Comparison of ENCODE assay signal across 10 mouse cellular contexts in genomic region chr11:78360789-78361131, GRCm38 (mm10). TPM values are rescaled to one million over a fixed set of nuclear protein-coding genes. Genes with fewer than 3 reads are reported as not detected.
DNase-seq lines count a peak whose midpoint lies in the region; ATAC-seq and TF ChIP-seq lines count a peak whose summit lies in the region.
"Had no signal": no experiment of that assay in that cellular context is flagged by ENCODE, and none has a peak within 500 bp of the region (broad histone marks: within the 10 kb centered on the region; RNA-seq: fewer than 3 reads in every experiment).

No protein-coding gene starts in this region.

- no peaks in the 10 kb centered on the region for H3K36me3 ChIP-seq in heart, embryonic 11.5 days (ENCODE audit: control insufficient read depth, insufficient read depth, low read length)
- H3K36me3 ChIP-seq in neural tube, embryonic 12.5 days, result no peaks in the 10 kb centered on the region
- no peaks in the 10 kb centered on the region for H3K36me3 ChIP-seq in limb, embryonic 13.5 days
- no peaks in the 10 kb centered on the region for H3K36me3 ChIP-seq in stomach, postnatal 0 days (ENCODE audit: control insufficient read depth, insufficient read depth, low read length)
- H3K36me3 ChIP-seq in thymus, adult 2 months (ENCODE audit: control insufficient read depth, insufficient read depth, low read length), result no peaks in the 10 kb centered on the region

- no peaks in the 10 kb centered on the region for H3K4me1 ChIP-seq in heart, embryonic 11.5 days (ENCODE audit: control insufficient read depth, insufficient read depth, low read length)
- 0 out of 2 replicates have a peak, but pooled peaks cover 5% of the 10 kb centered on the region for H3K4me1 ChIP-seq in neural tube, embryonic 12.5 days
- H3K4me1 ChIP-seq in limb, embryonic 13.5 days, result peaks cover 22% of the 10 kb centered on the region
- H3K4me1 ChIP-seq in stomach, postnatal 0 days (replicated peaks; ENCODE audit: control insufficient read depth, insufficient read depth), result no peaks in the 10 kb centered on the region
- H3K4me1 ChIP-seq in thymus, adult 2 months (replicated peaks; ENCODE audit: control insufficient read depth, insufficient read depth, low read length), result no peaks in the 10 kb centered on the region

- H3K27me3 ChIP-seq in heart, embryonic 11.5 days (ENCODE audit: control insufficient read depth, insufficient read depth, low read length), result peaks cover 5% of the 10 kb centered on the region; the same call in 1 of the 2 replicates
- H3K27me3 ChIP-seq in neural tube, embryonic 12.5 days (replicated peaks), result 0 out of 2 replicates have a peak, but pooled peaks cover 3% of the 10 kb centered on the region
- H3K27me3 ChIP-seq in limb, embryonic 13.5 days, result no peaks in the 10 kb centered on the region
- no peaks in the 10 kb centered on the region for H3K27me3 ChIP-seq in stomach, postnatal 0 days (ENCODE audit: control insufficient read depth, insufficient read depth, low read length)
- H3K27me3 ChIP-seq in thymus, adult 2 months (ENCODE audit: control insufficient read depth, insufficient read depth, low read length), result no peaks in the 10 kb centered on the region

- TF ChIP-seq EP300 in stomach, postnatal 0 days (optimal IDR thresholded peaks at IDR 0.05), result no peak

- no peak overlapping the region for H3K4me3 ChIP-seq in heart, embryonic 11.5 days (ENCODE audit: low read depth, low read length)
- H3K4me3 ChIP-seq in neural tube, embryonic 12.5 days, result no peak overlapping the region
- H3K4me3 ChIP-seq in limb, embryonic 13.5 days, result no peak overlapping the region
- H3K4me3 ChIP-seq in stomach, postnatal 0 days (ENCODE audit: low read depth, low read length), result no peak overlapping the region
- H3K4me3 ChIP-seq in thymus, adult 2 months (ENCODE audit: control insufficient read depth, insufficient read depth, low read length), result no peak overlapping the region

- no peak for TF ChIP-seq CTCF in stomach, postnatal 0 days (IDR thresholded peaks at IDR 0.05; ENCODE audit: low read depth)
- no peak for TF ChIP-seq CTCF in thymus, adult 2 months (IDR thresholded peaks at IDR 0.05; ENCODE audit: borderline replicate concordance, control insufficient read depth, extremely low read depth, insufficient read depth, low read length, poor library complexity)

- no peak for TF ChIP-seq POLR2A in thymus, adult 2 months (IDR thresholded peaks at IDR 0.05; ENCODE audit: control insufficient read depth, extremely low read depth, insufficient read depth, low read length, poor library complexity)

- H3K9me3 ChIP-seq in heart, embryonic 11.5 days (replicated peaks; ENCODE audit: control insufficient read depth, low read length), result no peaks in the 10 kb centered on the region
- H3K9me3 ChIP-seq in neural tube, embryonic 12.5 days, result no peaks in the 10 kb centered on the region
- no peaks in the 10 kb centered on the region for H3K9me3 ChIP-seq in limb, embryonic 13.5 days
- H3K9me3 ChIP-seq in stomach, postnatal 0 days (ENCODE audit: control insufficient read depth, low read length), result no peaks in the 10 kb centered on the region

- no peak overlapping the region for H3K9ac ChIP-seq in heart, embryonic 11.5 days (ENCODE audit: low read depth, low read length)
- H3K9ac ChIP-seq in neural tube, embryonic 12.5 days, result 0 out of 2 replicates have a peak overlapping the region, but pooled peaks have one; percentile 5
- no peak overlapping the region; the same call in 1 of the 2 replicates for H3K9ac ChIP-seq in limb, embryonic 13.5 days
- H3K9ac ChIP-seq in stomach, postnatal 0 days (ENCODE audit: low read length), result peak overlapping the region; percentile 18

- H3K4me2 ChIP-seq in heart, embryonic 11.5 days, result no peak overlapping the region
- peak overlapping the region; percentile 52 for H3K4me2 ChIP-seq in neural tube, embryonic 12.5 days (replicated peaks)
- H3K4me2 ChIP-seq in limb, embryonic 13.5 days (replicated peaks), result peak overlapping the region; percentile 59
- peak overlapping the region; percentile 57; the same call in 1 of the 2 replicates for H3K4me2 ChIP-seq in stomach, postnatal 0 days (replicated peaks; ENCODE audit: low read depth)

- H3K27ac ChIP-seq in heart, embryonic 11.5 days (ENCODE audit: low read depth, low read length), result no peak overlapping the region
- no peak overlapping the region for H3K27ac ChIP-seq in neural tube, embryonic 12.5 days
- H3K27ac ChIP-seq in limb, embryonic 13.5 days, result no peak overlapping the region
- no peak overlapping the region for H3K27ac ChIP-seq in stomach, postnatal 0 days (replicated peaks)
- no peak overlapping the region for H3K27ac ChIP-seq in thymus, adult 2 months (ENCODE audit: control insufficient read depth, insufficient read depth, low read length)

- peak; percentile 92 for DNase-seq in heart, adult 11 months
- no peak for DNase-seq in neural tube, embryonic 10.5 days (ENCODE audit: extremely low spot score, low spot score)
- DNase-seq in stomach, postnatal 0 days (ENCODE audit: low spot score), result no peak
- DNase-seq in thymus, adult 2 months, result no peak
- no peak for DNase-seq in adrenal gland, adult 18-20 months (ENCODE audit: low spot score in 2 of 2)

- no peak for ATAC-seq in heart, embryonic 11.5 days (replicated peaks; ENCODE audit: insufficient number of reproducible peaks, low FRiP score, low TSS enrichment)
- no peak for ATAC-seq in neural tube, embryonic 12.5 days (ENCODE audit: low FRiP score, low read depth)
- no peak for ATAC-seq in limb, embryonic 13.5 days (ENCODE audit: low FRiP score, low read depth)
- 0 out of 2 replicates have a peak, but pooled peaks have one; percentile 11 for ATAC-seq in stomach, postnatal 0 days (ENCODE audit: low FRiP score, low TSS enrichment)

- WGBS in heart, embryonic 11.5 days (ENCODE audit: insufficient replicate concordance), result 55% methylated on average over 2 of the region's 2 CpGs
- WGBS in neural tube, embryonic 12.5 days, result 52% methylated on average over 2 of the region's 2 CpGs
- 70% methylated on average over 2 of the region's 2 CpGs for WGBS in limb, embryonic 13.5 days
- 56% methylated on average over 2 of the region's 2 CpGs for WGBS in stomach, postnatal 0 days
- WGBS in thymus, adult 2 months, result 68% methylated on average over 2 of the region's 2 CpGs

RNA-seq across cellular contexts. Expression of gene Unc119, which starts 17.5 kb away (rescaled TPM):
- 44.9 and 48.1 TPM in 2 replicates for polyA plus RNA-seq in heart, embryonic 11.5 days (2014; fragmentation: Nextera tagmentation; extraction: Ambion mirVana)
- polyA plus RNA-seq in neural tube, embryonic 12.5 days (2016; fragmentation: Nextera tagmentation; extraction: Ambion mirVana), result 80.8 and 89.3 TPM in 2 replicates
- polyA plus RNA-seq in limb, embryonic 13.5 days (2015; fragmentation: Nextera tagmentation; extraction: Ambion mirVana), result 70.1 and 74.7 TPM in 2 replicates
- 26.5 and 27.9 TPM in 2 replicates for polyA plus RNA-seq in stomach, postnatal 0 days (2015; fragmentation: Nextera tagmentation; extraction: Ambion mirVana)
- 31.1 and 42.0 TPM in 2 replicates for polyA plus RNA-seq in thymus, adult 2 months (2012; rRNA removed)
- total RNA-seq in adrenal gland, adult 18-20 months (2021), result 10 to 100 TPM; 25.8 to 29.0 TPM

RNA-seq across cellular contexts. Expression of gene Foxn1, which starts 25.6 kb away (rescaled TPM):
- polyA plus RNA-seq in heart, embryonic 11.5 days (2014; fragmentation: Nextera tagmentation; extraction: Ambion mirVana), result 0.07 and 0.29 TPM in 2 replicates
- polyA plus RNA-seq in neural tube, embryonic 12.5 days (2016; fragmentation: Nextera tagmentation; extraction: Ambion mirVana), result not detected in 2 replicates
- 0.24 and 0.48 TPM in 2 replicates for polyA plus RNA-seq in limb, embryonic 13.5 days (2015; fragmentation: Nextera tagmentation; extraction: Ambion mirVana)
- polyA plus RNA-seq in stomach, postnatal 0 days (2015; fragmentation: Nextera tagmentation; extraction: Ambion mirVana), result 1.9 and 2.6 TPM in 2 replicates
- polyA plus RNA-seq in thymus, adult 2 months (2012; rRNA removed), result 27.0 and 31.3 TPM in 2 replicates
- total RNA-seq in adrenal gland, adult 18-20 months (2021), result under 1 TPM; 0.19 to 0.20 TPM
- total RNA-seq: layer of hippocampus, adult 18-20 months had no signal
- polyA plus RNA-seq: testis, adult 2 months had no signal

RNA-seq across cellular contexts. Expression of gene Pigs, which starts 32.5 kb away (rescaled TPM):
- 58.7 and 61.8 TPM in 2 replicates for polyA plus RNA-seq in heart, embryonic 11.5 days (2014; fragmentation: Nextera tagmentation; extraction: Ambion mirVana)
- polyA plus RNA-seq in neural tube, embryonic 12.5 days (2016; fragmentation: Nextera tagmentation; extraction: Ambion mirVana), result 66.4 and 73.6 TPM in 2 replicates
- 88.5 and 88.9 TPM in 2 replicates for polyA plus RNA-seq in limb, embryonic 13.5 days (2015; fragmentation: Nextera tagmentation; extraction: Ambion mirVana)
- polyA plus RNA-seq in stomach, postnatal 0 days (2015; fragmentation: Nextera tagmentation; extraction: Ambion mirVana), result 36.2 and 38.7 TPM in 2 replicates
- polyA plus RNA-seq in thymus, adult 2 months (2012; rRNA removed), result 88.3 and 95.0 TPM in 2 replicates
- total RNA-seq in adrenal gland, adult 18-20 months (2021), result 10 to 100 TPM; 56.2 to 62.4 TPM

RNA-seq across cellular contexts. Expression of gene Aldoc, which starts 38.0 kb away (rescaled TPM):
- 11.2 and 12.4 TPM in 2 replicates for polyA plus RNA-seq in heart, embryonic 11.5 days (2014; fragmentation: Nextera tagmentation; extraction: Ambion mirVana)
- 16.8 and 17.2 TPM in 2 replicates for polyA plus RNA-seq in neural tube, embryonic 12.5 days (2016; fragmentation: Nextera tagmentation; extraction: Ambion mirVana)
- polyA plus RNA-seq in limb, embryonic 13.5 days (2015; fragmentation: Nextera tagmentation; extraction: Ambion mirVana), result 6.5 and 6.6 TPM in 2 replicates
- polyA plus RNA-seq in stomach, postnatal 0 days (2015; fragmentation: Nextera tagmentation; extraction: Ambion mirVana), result 15.0 and 17.1 TPM in 2 replicates
- 2.4 and 3.0 TPM in 2 replicates for polyA plus RNA-seq in thymus, adult 2 months (2012; rRNA removed)
- total RNA-seq in adrenal gland, adult 18-20 months (2021), result 10 to 100 TPM; 20.8 to 26.9 TPM

RNA-seq across cellular contexts. Expression of gene Spag5, which starts 59.4 kb away (rescaled TPM):
- 31.7 and 32.8 TPM in 2 replicates for polyA plus RNA-seq in heart, embryonic 11.5 days (2014; fragmentation: Nextera tagmentation; extraction: Ambion mirVana)
- 33.6 and 34.2 TPM in 2 replicates for polyA plus RNA-seq in neural tube, embryonic 12.5 days (2016; fragmentation: Nextera tagmentation; extraction: Ambion mirVana)
- polyA plus RNA-seq in limb, embryonic 13.5 days (2015; fragmentation: Nextera tagmentation; extraction: Ambion mirVana), result 39.6 and 45.8 TPM in 2 replicates
- polyA plus RNA-seq in stomach, postnatal 0 days (2015; fragmentation: Nextera tagmentation; extraction: Ambion mirVana), result 4.4 and 5.7 TPM in 2 replicates
- 46.1 and 52.7 TPM in 2 replicates for polyA plus RNA-seq in thymus, adult 2 months (2012; rRNA removed)
- 1 to 10 TPM; 1.9 to 4.3 TPM for total RNA-seq in adrenal gland, adult 18-20 months (2021)

Comparison
In these comparisons a context has a peak if more than half of its experiments do, and no peak if none do; other contexts are left out.
1. H3K9ac ChIP-seq: peak in neural tube, embryonic 12.5 days (single experiment) and stomach, postnatal 0 days (single experiment); none in heart, embryonic 11.5 days (single experiment) and limb, embryonic 13.5 days (single experiment).